Mouse (Mus musculus): ENCODE data around the gene Stum.
"Not testable (repeated sequence)": the region's sequence is repeated elsewhere in the genome, so short reads cannot be mapped to it uniquely, and the experiment has no call there.

Stum gene

DNA sequence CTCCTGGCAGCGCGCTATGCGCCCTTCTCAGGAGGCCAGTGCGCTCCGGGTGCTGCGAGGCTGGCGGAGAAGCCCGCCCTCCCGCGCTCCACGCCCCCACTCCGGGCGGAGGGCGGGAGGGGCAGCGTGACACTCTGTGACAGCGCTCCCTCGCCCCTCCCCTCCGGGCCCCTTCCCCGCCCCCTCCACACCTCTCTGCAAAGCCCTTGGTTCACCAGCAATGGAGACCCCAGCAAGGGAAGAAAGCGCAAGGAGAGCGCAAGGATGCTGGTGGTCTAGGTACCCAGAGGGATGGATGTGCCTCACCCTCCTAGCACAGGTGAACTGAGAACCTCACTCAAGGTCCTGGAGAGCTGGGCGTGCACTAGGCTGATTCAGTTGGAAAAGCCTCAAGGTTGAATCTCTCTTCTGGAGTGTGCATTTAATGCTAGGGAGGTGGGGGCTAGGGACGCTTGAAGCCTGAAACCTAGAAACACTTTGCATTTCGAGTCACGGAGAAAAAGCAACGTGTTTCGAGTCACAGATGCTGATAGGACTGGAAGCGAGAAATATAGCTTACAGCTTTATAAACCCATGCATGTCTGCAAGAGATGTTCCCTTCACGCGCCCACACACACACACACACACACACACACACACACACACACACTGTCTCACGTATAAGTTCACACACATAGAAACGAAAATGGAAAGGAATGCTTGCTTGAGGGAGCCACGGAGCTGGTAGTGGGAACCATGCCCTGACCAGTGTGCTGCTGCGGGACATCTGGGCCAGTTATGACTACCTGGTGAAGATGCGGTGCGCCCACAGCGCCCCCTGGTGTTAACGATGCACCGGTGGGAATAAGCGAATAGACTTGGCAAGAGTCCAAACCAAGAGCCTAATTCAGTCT, at the start of gene Stum:
Gene Stum (minus strand): TSS at position 106 of the 893 bp plus-strand sequence.
- in situ Hi-C loops (cut with MboI, MseI), result no loop called here

- in situ Hi-C loops (cut with MboI, MseI), result loop anchor here (10.0 kb wide), 1 partner anchor 712 kb away; no protein-coding TSS in a partner anchor
Observed at GRCm38 (mm10) chr1:180532671-180533070, 49.4 kb upstream of the Stum start.

- in situ Hi-C loops (cut with MboI, MseI), result loop anchor here (10.0 kb wide), 1 partner anchor 714 kb away; no protein-coding TSS in a partner anchor
Observed at GRCm38 (mm10) chr1:180530457-180531263, 47.4 kb upstream of the Stum start.

- in situ Hi-C loops (cut with MboI, MseI), result loop anchor here (10.0 kb wide), 1 partner anchor 715 kb away; no protein-coding TSS in a partner anchor
Observed at GRCm38 (mm10) chr1:180529847-180530246, 46.5 kb upstream of the Stum start.

DNA sequence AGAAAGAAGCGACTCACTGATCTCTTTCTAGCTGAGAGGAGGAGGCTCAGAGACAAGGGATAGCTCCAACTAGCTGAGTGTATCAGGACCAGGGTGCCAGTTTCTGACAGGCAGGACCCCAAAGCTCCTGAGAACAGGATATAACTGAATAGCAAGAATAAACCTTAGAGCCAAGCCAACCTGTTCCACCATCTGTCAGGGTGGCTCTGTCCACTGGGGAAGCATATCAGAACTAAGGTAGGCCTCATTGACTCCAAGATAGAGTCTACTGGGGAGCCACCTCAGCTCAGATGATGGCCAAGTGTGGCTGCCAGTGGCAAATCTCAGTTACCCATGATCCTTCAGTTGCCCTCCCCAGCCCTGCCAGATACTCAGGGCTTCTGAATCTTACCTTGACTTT, 42.0 kb upstream of the Stum start:
- in situ Hi-C loops (cut with MboI, MseI), result no loop called here

DNA sequence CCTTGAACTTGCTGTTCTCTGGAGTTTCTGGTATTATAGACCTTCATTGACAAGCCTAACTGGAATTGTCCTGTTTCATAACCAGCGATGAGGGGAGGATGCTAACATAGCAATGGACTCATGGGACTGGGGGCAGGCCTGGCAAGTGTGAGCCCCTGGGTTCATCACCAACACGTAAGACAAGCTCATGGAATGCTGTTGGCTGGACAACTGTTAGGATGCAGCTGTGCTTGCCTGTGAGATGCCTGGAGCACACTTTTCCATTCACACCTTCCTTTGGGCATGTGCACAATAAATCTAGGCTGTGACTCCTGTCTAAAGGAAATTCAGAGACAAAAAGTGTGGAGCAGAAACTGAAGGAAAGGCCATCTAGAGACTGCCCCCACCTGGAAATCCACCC, 40.0 kb upstream of the Stum start:
- in situ Hi-C loops (cut with MboI, MseI), result no loop called here

DNA sequence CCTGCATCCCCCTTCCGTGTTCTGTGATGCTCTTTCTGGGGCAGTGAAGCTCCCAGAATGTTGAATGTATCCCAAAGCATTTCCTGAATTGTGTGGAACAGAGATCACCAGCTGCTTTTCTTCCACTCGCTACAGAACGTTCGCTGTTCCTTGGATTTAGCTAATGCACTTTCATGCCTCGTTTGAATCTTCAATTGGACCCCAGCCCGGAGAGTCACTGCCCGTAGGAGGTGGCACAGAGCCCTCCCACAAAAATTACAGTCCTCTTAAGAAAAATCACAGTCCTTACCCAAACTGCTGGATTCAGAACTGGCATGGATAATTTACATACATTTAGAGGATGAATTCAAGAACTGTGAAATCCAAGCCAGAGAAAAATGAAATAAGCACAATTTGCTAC, 36.9 kb upstream of the Stum start:
- in situ Hi-C loops (cut with MboI, MseI), result no loop called here

- in situ Hi-C loops (cut with MboI, MseI), result no loop called here
Observed at GRCm38 (mm10) chr1:180519520-180519919, 36.2 kb upstream of the Stum start.

GRCm38 (mm10) chr1:180518899-180519298, 35.6 kb upstream of the Stum start:
- in situ Hi-C loops (cut with MboI, MseI), result not testable (repeated sequence)

DNA sequence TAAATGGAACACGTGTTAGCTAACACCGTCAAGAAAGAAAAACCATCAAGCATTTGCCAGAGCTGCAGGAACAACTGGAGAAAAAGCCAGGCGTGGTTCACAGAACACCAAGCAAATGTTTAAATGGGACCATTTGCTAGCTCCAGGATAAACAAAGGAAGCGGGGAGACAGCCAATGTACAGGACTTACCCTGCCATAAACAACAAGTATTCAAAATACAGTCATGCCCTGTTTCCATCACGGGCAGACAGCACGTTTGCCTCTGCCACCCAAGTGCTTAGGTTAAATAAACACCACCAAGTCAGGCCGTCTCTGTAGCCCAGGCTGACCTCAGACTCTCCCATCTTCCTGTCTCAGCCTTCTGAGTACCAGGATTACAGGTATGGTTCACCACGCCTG, 35.1 kb upstream of the Stum start:
- in situ Hi-C loops (cut with MboI, MseI), result no loop called here

- in situ Hi-C loops (cut with MboI, MseI), result no loop called here
Observed at GRCm38 (mm10) chr1:180517390-180518054, 34.2 kb upstream of the Stum start.

DNA sequence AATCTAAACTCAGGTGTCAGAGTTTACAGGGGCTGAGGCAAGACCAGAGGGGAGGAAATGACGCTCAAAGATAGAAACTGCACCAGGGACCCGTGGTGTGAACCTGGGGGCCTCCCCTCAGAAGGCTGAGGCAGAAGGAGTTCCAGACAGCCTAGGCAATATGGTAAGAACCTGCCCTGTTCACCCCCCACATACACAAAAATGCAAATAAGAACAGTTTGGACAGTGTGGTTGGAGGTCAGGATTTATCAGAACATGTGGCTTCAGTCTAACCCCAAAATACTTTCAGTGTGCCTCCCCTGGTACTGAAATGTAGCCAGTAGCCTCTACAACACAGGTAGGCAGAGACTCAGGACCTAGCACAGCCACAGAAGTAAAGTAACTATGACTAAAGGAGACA, 30.8 kb upstream of the Stum start:
- in situ Hi-C loops (cut with MboI, MseI), result no loop called here

GRCm38 (mm10) chr1:180510879-180511278, 27.6 kb upstream of the Stum start:
- in situ Hi-C loops (cut with MboI, MseI), result no loop called here

GRCm38 (mm10) chr1:180510442-180510841, 27.1 kb upstream of the Stum start:
- in situ Hi-C loops (cut with MboI, MseI), result no loop called here

- in situ Hi-C loops (cut with MboI, MseI), result no loop called here
Observed at GRCm38 (mm10) chr1:180508662-180509061, 25.4 kb upstream of the Stum start.

DNA sequence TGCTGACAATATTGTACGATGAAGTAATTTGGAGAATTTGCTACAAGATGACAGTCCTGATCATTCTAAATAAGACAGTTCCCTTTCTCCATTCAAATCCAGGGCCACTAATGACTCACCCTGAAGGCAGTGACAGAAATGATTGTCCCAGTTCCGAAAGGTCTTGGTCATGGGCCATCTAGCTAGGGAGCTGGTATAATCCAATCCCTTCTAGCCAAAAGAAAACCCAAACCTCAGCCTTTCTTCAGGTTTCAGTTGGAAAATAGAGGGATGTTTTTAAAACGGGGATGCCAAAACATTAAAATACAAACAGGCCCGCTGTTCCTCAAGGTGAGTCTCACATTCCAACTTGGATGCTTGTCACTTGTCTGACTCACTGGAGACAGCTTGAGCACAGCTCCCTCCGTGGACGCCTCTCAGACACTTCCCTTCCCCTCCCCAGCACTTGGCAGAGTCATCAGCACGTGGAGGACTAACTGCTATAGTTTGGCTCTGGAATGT, 24.0 kb upstream of the Stum start:
- in situ Hi-C loops (cut with MboI, MseI), result no loop called here

GRCm38 (mm10) chr1:180506341-180506740, 23.0 kb upstream of the Stum start:
- in situ Hi-C loops (cut with MboI, MseI), result no loop called here

- in situ Hi-C loops (cut with MboI, MseI), result no loop called here
Observed at GRCm38 (mm10) chr1:180504899-180505298, 21.6 kb upstream of the Stum start.

GRCm38 (mm10) chr1:180503484-180503883, 20.2 kb upstream of the Stum start:
- in situ Hi-C loops (cut with MboI, MseI), result no loop called here

DNA sequence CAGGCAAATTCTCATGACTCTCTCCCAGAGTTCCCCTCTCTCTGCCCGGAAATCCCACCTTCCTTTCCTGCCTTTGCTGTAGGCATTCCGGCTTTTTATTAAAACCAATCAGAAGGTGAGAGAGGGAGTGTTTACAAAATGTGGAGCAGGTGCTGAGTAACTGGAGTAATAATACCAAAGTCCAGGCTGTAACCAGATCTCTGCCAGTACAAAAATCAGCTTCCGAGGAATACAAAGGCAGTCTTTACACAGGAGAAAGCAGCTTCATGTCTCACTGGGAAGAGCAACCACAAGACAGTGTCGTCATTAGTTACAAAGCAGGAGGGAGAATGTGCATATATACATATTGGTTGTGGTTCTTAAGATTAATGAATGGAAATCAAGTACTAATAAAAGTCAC, 19.3 kb upstream of the Stum start:
- in situ Hi-C loops (cut with MboI, MseI), result no loop called here

DNA sequence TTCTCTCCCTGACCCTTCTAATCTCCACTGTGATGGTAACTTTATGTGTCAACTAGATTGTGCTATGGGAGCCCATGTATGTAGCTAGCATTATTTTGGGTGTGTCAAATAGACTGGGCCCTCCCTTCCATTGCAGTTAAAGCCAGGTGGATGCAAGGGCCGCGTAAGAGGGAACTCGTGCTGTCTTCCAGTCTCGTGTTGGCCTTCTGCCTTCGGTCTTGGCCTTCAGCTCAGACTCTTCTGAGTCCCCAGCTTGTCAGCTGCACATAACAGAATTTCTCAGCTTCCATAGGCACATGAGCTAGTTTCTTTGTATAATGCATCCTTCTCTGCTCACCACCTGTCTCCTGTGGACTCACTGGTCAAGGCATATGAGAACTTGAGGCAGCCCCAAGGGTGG, 17.3 kb upstream of the Stum start:
- in situ Hi-C loops (cut with MboI, MseI), result no loop called here

DNA sequence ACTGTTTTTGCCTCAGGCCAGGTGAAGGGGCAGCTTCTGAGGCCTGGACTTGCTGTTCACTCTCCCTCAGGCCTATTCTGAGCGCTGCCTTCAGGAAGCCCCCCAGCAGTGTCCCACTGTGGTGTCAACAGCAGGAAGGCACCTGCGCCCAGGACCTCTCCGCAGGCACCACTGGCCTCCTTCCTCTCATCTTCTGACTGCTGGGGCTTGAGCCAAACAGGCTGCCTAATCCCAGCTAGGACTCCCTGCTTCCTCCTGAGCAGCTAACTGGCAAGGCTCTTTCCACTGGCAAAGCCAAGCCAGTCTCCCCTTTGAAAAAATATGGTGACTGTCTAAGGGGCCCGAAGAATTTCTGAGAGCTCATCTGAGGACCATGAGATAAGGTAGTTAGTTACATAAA, 16.9 kb upstream of the Stum start:
- in situ Hi-C loops (cut with MboI, MseI), result no loop called here

Data from regulatory T cell (primary cell).